Mouse (Mus musculus): ENCODE measurements around the gene Topors. TPM values are rescaled to one million over a fixed set of nuclear protein-coding genes. Genes with fewer than 3 reads are reported as not detected.

Gene Topors
- polyA plus RNA-seq, 1 experiment from 2014 or later, result 35.5 TPM

Other genes with a start within 250 kb of the Topors start
- gene Aco1, start 126.8 kb downstream of the Topors start, polyA plus RNA-seq (2014; fragmentation: Nextera tagmentation; extraction: Ambion mirVana), result 32.1 and 33.0 TPM in 2 replicates
- gene Ddx58, start 30.0 kb downstream of the Topors start, polyA plus RNA-seq (2014; fragmentation: Nextera tagmentation; extraction: Ambion mirVana), result 5.3 and 5.8 TPM in 2 replicates
- 29.0 and 32.0 TPM in 2 replicates for gene Smim27, start 271 bp downstream of the Topors start, polyA plus RNA-seq (2014; fragmentation: Nextera tagmentation; extraction: Ambion mirVana)
- 476 and 490 TPM in 2 replicates for gene Ndufb6, start 9.6 kb upstream of the Topors start, polyA plus RNA-seq (2014; fragmentation: Nextera tagmentation; extraction: Ambion mirVana)
- gene Tmem215, start 202.3 kb upstream of the Topors start, polyA plus RNA-seq (2014; fragmentation: Nextera tagmentation; extraction: Ambion mirVana), result 0.52 and 0.61 TPM in 2 replicates

Data from heart, embryonic 11.5 days (tissue).